Mouse (Mus musculus): ENCODE measurements around the gene Cbx5.

GRCm38 (mm10) chr15:103147422-103147690 lies 92.3 kb downstream of the Cbx5 start:
- TF ChIP-seq CTCF (IDR thresholded peaks at IDR 0.05) (no peak), POLR2A (IDR thresholded peaks at IDR 0.05; ENCODE audit: insufficient read depth, low read depth, low read length) (no peak)
